Mouse (Mus musculus): ENCODE measurements at regions not wholly inside any gene's neighbourhood (a gene's known extent, or its start where the extent isn't known, plus 50 kb on each side); places are given as distances from the start of the nearest gene placed in this dataset.

DNA sequence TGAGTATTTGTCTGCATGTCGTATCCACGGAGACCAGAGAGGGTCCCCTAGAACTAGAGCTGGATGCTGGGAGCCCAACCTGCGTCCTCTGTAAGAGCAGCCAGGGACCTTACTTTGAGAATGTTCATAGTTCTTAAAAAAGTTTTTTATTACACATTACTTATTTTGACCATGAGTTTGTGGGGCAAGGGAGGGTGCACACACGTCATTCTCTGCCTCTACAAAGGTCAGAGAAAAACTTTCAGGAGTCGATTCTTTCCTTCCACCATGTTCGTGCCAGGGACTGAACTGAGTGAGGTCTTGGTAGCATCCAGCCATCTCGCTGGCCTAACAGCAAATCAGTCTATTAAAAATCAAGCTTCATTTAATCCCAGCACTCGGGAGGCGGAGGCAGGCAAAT is 111.9 kb upstream of the Ubr2 start:
- TF ChIP-seq NELFE (IDR thresholded peaks at IDR 0.05; ENCODE audit: low read depth, low read length) (no peak), EP300 (IDR thresholded peaks at IDR 0.05; ENCODE audit: low read length) (no peak), CTCF (conservative IDR thresholded peaks at IDR 0.05 in 1 of 2, IDR thresholded peaks at IDR 0.05 in 1 of 2; ENCODE audit: low read depth in 2 of 2, low read length in 2 of 2) (no peak), CHD2 (IDR thresholded peaks at IDR 0.05; ENCODE audit: low read length) (no peak)

Measured in CH12.LX (cell line).